Mouse (Mus musculus) ES-E14 (cell line): ENCODE data around the gene Col4a1. TPM values are rescaled to one million over a fixed set of nuclear protein-coding genes. Genes with fewer than 3 reads are reported as not detected.
A peak's percentile ranks its signal among the peaks of the same experiment; 100 is the strongest.

Experiments used
- DNase-seq: peaks from one replicate; pipeline ENCODE4 v3.0.0-alpha.2; 2013; ENCODE audit warnings: low read depth, low spot score
- H3K27ac ChIP-seq: 2 replicates; pipeline ENCODE4 v1.5.1; 2012; ENCODE audit warnings: low read depth, mild to moderate bottlenecking, low read length, moderate library complexity, mixed read lengths; ENCODE audit not compliant: poor library complexity, insufficient read depth, severe bottlenecking
- H3K36me3 ChIP-seq: 2 replicates; pipeline ENCODE4 v1.6.1; 2012; ENCODE audit warnings: mild to moderate bottlenecking, low read length, moderate library complexity, mixed read lengths; ENCODE audit not compliant: control insufficient read depth, poor library complexity, insufficient read depth, severe bottlenecking
- H3K4me1 ChIP-seq, 2 experiments: fragments of 150-350 bp in 1 of 2; sonication (generic) in 1 of 2; 2 replicates each; pipeline ENCODE4 v1.6.1; 2012; ENCODE audit warnings: low read length in 2 of 2, mild to moderate bottlenecking in 1 of 2, mixed read lengths in 1 of 2; ENCODE audit not compliant: control insufficient read depth in 2 of 2, insufficient read depth in 2 of 2, poor library complexity in 1 of 2
- H3K4me3 ChIP-seq, 2 experiments: fragments of 150-350 bp in 1 of 2; sonication (generic) in 1 of 2; 2 replicates each; pipeline ENCODE4 v1.5.1; 2012; ENCODE audit warnings: low read length in 2 of 2, low read depth in 1 of 2, mild to moderate bottlenecking in 1 of 2, mixed read lengths in 1 of 2; ENCODE audit not compliant: insufficient read depth in 1 of 2, poor library complexity in 1 of 2, severe bottlenecking in 1 of 2
- H3K9ac ChIP-seq: 2 replicates; pipeline ENCODE4 v1.6.1; 2012; ENCODE audit warnings: low read depth, mild to moderate bottlenecking, low read length, mixed read lengths; ENCODE audit not compliant: poor library complexity, insufficient read depth, severe bottlenecking
- H3K9me3 ChIP-seq: fragments of 150-350 bp; sonication (generic); 2 replicates; pipeline ENCODE4 v1.6.1; 2012; ENCODE audit warnings: low read depth, mild to moderate bottlenecking, low read length; ENCODE audit not compliant: control insufficient read depth, insufficient read depth
- CHD2 ChIP-seq: IDR thresholded peaks from 2 replicates; pipeline ENCODE4 v1.6.1; 2014; ENCODE audit warnings: mild to moderate bottlenecking, low read depth, low read length, inconsistent platforms
- HCFC1 ChIP-seq: IDR thresholded peaks from 2 replicates; pipeline ENCODE4 v1.6.1; 2012; ENCODE audit warnings: low read length, inconsistent platforms, borderline replicate concordance; ENCODE audit not compliant: insufficient read depth
- MAFK ChIP-seq: IDR thresholded peaks from 2 replicates; pipeline ENCODE4 v1.6.1; 2014; ENCODE audit warnings: mild to moderate bottlenecking, low read depth, low read length, inconsistent platforms; ENCODE audit not compliant: insufficient read depth
- ZC3H11A ChIP-seq: IDR thresholded peaks from 2 replicates; pipeline ENCODE4 v1.6.1; 2012; ENCODE audit warnings: low read depth, mild to moderate bottlenecking, inconsistent platforms, low read length, borderline replicate concordance
- ZNF384 ChIP-seq: IDR thresholded peaks from 2 replicates; pipeline ENCODE4 v1.6.1; 2012; ENCODE audit warnings: low read depth, low read length, inconsistent platforms
- in situ Hi-C, 2 experiments: fragments of 600-800 bp; cut with MboI; formaldehyde crosslinking; loops; one replicate each; pipeline ENCODE4 v1.15.1; 2025; ENCODE audit warnings: low sequenced_read_pairs in 2 of 2, inconsistent platforms in 1 of 2; ENCODE audit not compliant: unreplicated experiment in 2 of 2
- total RNA-seq: library from RNA; depleted of rRNA; stranded (reverse); fragments of 300-350 nt; gene quantifications from 2 replicates; pipeline ENCODE4 v1.2.3, GENCODE M21; 2012

The Col4a1 gene
- total RNA-seq, 1 experiment = 198 TPM

DNA sequence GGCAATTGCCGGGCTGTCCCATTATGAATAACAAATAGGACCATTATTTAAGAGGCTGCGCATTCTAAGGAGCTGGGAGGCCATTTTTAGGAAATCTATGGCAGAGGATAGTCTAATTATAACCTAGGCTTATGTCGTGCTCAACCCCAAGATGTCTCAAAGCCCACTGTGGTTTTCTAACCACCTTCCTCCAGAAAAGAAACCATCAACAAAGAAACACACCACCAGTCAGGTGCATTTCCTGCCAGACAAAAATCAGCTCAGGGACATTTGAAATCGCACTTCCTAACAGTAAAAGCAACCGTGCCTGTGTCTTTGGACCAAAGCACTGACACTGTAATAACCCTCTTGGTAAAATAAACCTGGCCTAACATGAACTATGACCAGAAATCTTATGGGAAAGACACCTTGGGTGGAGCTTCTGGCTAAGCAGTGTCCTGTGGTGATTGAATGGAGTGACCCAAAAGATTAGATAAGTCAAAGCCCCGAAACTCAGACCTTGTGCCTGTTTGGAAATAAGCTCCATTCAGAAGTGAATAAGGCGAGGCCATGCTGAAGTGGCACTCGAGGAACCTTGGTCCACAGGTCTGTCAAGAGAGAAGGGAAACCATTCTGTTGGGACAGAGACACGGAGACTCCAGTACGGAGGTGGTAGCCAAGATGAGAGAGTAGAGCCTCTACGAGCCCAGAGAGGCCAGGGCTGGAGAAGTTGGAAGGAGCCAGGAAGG is 131.0 kb downstream of the Col4a1 start:
- no peak overlapping the region for H3K4me3 ChIP-seq
- H3K27ac ChIP-seq = no peak overlapping the region
- H3K36me3 ChIP-seq = no peaks in the 10 kb centered on the region
- no peaks in the 10 kb centered on the region for H3K9me3 ChIP-seq
- DNase-seq = no peak
- no peaks in the 10 kb centered on the region for H3K4me1 ChIP-seq
- H3K9ac ChIP-seq = no peak overlapping the region
- in situ Hi-C loops = loop anchor here in 1 of 2 experiments (25.0 kb wide), 2 partner anchors 594 to 769 kb away; no protein-coding TSS in a partner anchor
- TF ChIP-seq HCFC1 (no peak), ZC3H11A (no peak), ZNF384 (no peak), CHD2 (no peak), MAFK (no peak)

DNA sequence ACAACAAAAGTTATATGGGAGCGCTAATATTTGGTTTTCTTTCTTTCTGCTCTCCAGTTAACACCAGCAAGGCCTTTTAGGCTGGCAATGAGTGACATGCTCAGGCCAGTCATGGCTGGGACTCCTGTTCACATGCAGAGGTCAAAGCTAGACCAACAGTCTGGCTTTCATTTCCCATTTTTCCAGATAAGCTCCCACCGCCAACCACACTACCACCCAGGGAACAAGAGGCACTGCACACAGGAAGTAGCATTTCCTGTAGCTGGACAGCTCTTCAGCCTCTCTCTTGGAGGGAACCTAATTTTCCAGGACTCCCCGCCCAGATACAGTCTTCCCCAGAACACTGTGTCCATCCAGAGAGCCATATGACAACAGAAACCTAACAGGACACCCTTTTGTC is 132.8 kb downstream of the Col4a1 start:
- H3K4me3 ChIP-seq = no peak overlapping the region
- H3K27ac ChIP-seq = no peak overlapping the region
- in situ Hi-C loops = loop anchor here (10.0 to 25.0 kb wide), 4 partner anchors 593 to 768 kb away; no protein-coding TSS in a partner anchor
- no peaks in the 10 kb centered on the region for H3K9me3 ChIP-seq
- TF ChIP-seq ZC3H11A = no peak
- no peak for TF ChIP-seq ZNF384
- TF ChIP-seq MAFK = no peak
- no peak for TF ChIP-seq CHD2
- TF ChIP-seq HCFC1 = no peak
- no peak for DNase-seq
- no peaks in the 10 kb centered on the region for H3K4me1 ChIP-seq
- H3K36me3 ChIP-seq = no peaks in the 10 kb centered on the region
- H3K9ac ChIP-seq = no peak overlapping the region

DNA sequence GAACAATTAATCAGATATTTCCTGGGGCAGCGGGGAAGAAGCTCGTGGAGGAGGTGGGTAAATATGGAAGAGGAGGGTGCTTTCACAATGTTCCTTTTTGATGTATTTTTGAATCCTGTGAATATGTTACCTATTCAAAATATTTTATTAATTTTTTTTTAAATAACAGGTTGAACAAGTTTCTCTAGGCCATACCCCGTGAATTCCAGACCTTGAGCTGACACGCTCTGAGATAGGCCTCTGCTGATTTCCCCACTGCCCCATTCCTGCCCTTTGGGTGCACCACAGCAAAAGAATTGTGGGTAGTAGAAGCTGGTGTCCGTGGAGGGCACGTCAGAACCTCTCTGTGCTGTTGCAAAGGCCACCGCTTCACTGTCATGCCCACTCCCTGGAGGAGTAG is 136.2 kb downstream of the Col4a1 start:
- no peak overlapping the region for H3K9ac ChIP-seq

DNA sequence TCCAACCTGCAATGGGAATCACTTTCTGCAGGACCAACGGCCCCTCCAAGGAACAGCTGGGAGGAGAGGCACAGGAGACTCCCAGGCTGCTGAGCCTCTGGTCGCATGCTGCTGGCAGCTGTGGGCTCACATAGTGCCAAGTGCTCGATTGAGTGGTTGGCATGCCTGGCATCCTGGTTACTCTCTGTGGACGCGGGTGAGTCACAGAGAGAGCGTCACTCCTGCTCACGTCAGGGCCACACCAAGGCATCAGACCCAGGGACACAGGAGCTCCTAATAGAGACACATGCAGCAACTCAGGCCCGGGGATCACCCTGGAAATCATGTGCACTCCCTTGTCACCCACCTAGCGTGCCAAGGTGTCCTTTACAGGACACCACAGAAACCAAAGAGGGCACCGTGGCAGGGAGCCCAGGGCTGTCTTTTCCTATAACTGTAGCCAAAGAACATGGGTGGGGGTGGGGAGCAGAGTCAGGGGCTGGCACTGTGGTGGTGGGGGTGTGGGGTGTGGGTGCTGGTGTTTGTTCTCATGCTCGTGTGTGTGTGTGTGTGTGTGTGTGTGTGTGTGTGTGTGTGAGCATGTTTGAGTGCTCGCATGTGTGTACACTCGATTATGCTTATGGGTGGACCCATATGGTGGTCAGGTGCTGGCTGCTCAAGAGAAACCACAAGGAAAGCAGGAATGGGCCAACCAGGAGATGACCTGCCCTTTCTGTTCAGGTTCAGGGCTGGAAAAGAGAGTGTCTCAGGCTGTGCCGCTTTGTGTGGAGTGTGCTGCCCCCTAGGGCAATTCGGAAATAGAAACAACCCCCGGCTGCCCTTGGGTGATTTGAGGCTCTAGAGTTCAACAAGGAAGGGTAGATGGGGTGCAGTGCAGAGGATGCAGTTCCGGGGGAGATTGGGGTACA is 139.1 kb downstream of the Col4a1 start:
- Histone ChIP-seq H3K4me3 (no peak overlapping the region), H3K4me1 (no peaks in the 10 kb centered on the region), H3K36me3 (no peaks in the 10 kb centered on the region), H3K27ac (no peak overlapping the region), H3K9me3 (no peaks in the 10 kb centered on the region), H3K9ac (no peak overlapping the region)
- no peak for DNase-seq
- TF ChIP-seq ZC3H11A = peak; percentile 50; the same call in 1 of the 2 replicates
- TF ChIP-seq ZNF384 = no peak
- in situ Hi-C loops = loop anchor here in 1 of 2 experiments (10.0 kb wide), 2 partner anchors 599 to 759 kb away; no protein-coding TSS in a partner anchor

More for the DNA sequence above, 136.2 kb downstream of the Col4a1 start:
- no peaks in the 10 kb centered on the region for H3K36me3 ChIP-seq
- H3K9me3 ChIP-seq = no peaks in the 10 kb centered on the region
- H3K27ac ChIP-seq = no peak overlapping the region; the same call in 1 of the 2 replicates
- H3K4me3 ChIP-seq = no peak overlapping the region
- no peak for TF ChIP-seq ZC3H11A
- no peak for TF ChIP-seq CHD2
- no peak for TF ChIP-seq HCFC1
- no peak for TF ChIP-seq ZNF384
- TF ChIP-seq MAFK = no peak
- no peaks in the 10 kb centered on the region for H3K4me1 ChIP-seq
- no peak for DNase-seq
- in situ Hi-C loops = loop anchor here (10.0 to 25.0 kb wide), 4 partner anchors 589 to 764 kb away; no protein-coding TSS in a partner anchor
